Mouse (Mus musculus): Measurements from ENCODE around the gene Asrgl1. TPM values are rescaled to one million over a fixed set of nuclear protein-coding genes. Genes with fewer than 3 reads are reported as not detected.
"Not testable (repeated sequence)": the region's sequence is repeated elsewhere in the genome, so short reads cannot be mapped to it uniquely, and the experiment has no call there.

Asrgl1 gene
- total RNA-seq, 4 experiments from 2014 or later = 143 to 155 (median 148) TPM

GRCm38 (mm10) chr19:9105101-9105685 is 30.2 kb downstream of the Asrgl1 start:
- no peak for DNase-seq (ENCODE audit: low spot score in 2 of 2)

GRCm38 (mm10) chr19:9103986-9104385 is 31.4 kb downstream of the Asrgl1 start:
- no peak for DNase-seq (ENCODE audit: low spot score in 2 of 2)

GRCm38 (mm10) chr19:9101062-9101457 is 34.4 kb downstream of the Asrgl1 start:
- no peak for DNase-seq (ENCODE audit: low spot score in 2 of 2)

GRCm38 (mm10) chr19:9100297-9101061 is 35.0 kb downstream of the Asrgl1 start:
- no peak for DNase-seq (ENCODE audit: low spot score in 2 of 2)

- no peak for DNase-seq (ENCODE audit: low spot score in 2 of 2)
Observed at GRCm38 (mm10) chr19:9099751-9100150, 35.7 kb downstream of the Asrgl1 start.

- DNase-seq (ENCODE audit: low spot score in 2 of 2) = no peak
Observed at GRCm38 (mm10) chr19:9097441-9097840, 38.0 kb downstream of the Asrgl1 start.

- no peak for DNase-seq (ENCODE audit: low spot score in 2 of 2)
Observed at GRCm38 (mm10) chr19:9095111-9095510, 40.3 kb downstream of the Asrgl1 start.

GRCm38 (mm10) chr19:9090709-9091108 is 44.7 kb downstream of the Asrgl1 start:
- DNase-seq (ENCODE audit: low spot score in 2 of 2) = no peak

- no peak for DNase-seq (ENCODE audit: low spot score in 2 of 2)
Observed at GRCm38 (mm10) chr19:9090191-9090590, 45.2 kb downstream of the Asrgl1 start.

GRCm38 (mm10) chr19:9087821-9088220 is 47.6 kb downstream of the Asrgl1 start, which contains the start of gene Scgb1a1:
Gene Scgb1a1 (minus strand): TSS chr19:9087958.
- no peak for DNase-seq (ENCODE audit: low spot score in 2 of 2)

GRCm38 (mm10) chr19:9083892-9084291 is 51.5 kb downstream of the Asrgl1 start:
- DNase-seq (ENCODE audit: low spot score in 2 of 2) = not testable (repeated sequence)

- no peak for DNase-seq (ENCODE audit: low spot score in 2 of 2)
Observed at GRCm38 (mm10) chr19:9083010-9083355, 52.5 kb downstream of the Asrgl1 start.

- DNase-seq (ENCODE audit: low spot score in 2 of 2) = peak; percentile 20 to 78
Observed at GRCm38 (mm10) chr19:9082191-9083009, 53.0 kb downstream of the Asrgl1 start.

GRCm38 (mm10) chr19:9081311-9082190 is 53.9 kb downstream of the Asrgl1 start:
- DNase-seq (ENCODE audit: low spot score in 2 of 2) = no peak

- no peak for DNase-seq (ENCODE audit: low spot score in 2 of 2)
Observed at GRCm38 (mm10) chr19:9079916-9080315, 55.5 kb downstream of the Asrgl1 start.

GRCm38 (mm10) chr19:9076982-9077660 is 58.3 kb downstream of the Asrgl1 start:
- no peak for DNase-seq (ENCODE audit: low spot score in 2 of 2)

- no peak for DNase-seq (ENCODE audit: low spot score in 2 of 2)
Observed at GRCm38 (mm10) chr19:9076035-9076434, 59.4 kb downstream of the Asrgl1 start.

- DNase-seq (ENCODE audit: low spot score in 2 of 2) = no peak
Observed at GRCm38 (mm10) chr19:9075558-9075957, 59.9 kb downstream of the Asrgl1 start.

GRCm38 (mm10) chr19:9074424-9074823 is 61.0 kb downstream of the Asrgl1 start:
- DNase-seq (ENCODE audit: low spot score in 2 of 2) = no peak

- DNase-seq (ENCODE audit: low spot score in 2 of 2) = no peak
Observed at GRCm38 (mm10) chr19:9073776-9074411, 61.5 kb downstream of the Asrgl1 start.
